Mouse (Mus musculus) left cerebral cortex, postnatal 10 days (tissue): Measurements from ENCODE around the gene Calhm4. TPM values are rescaled to one million over a fixed set of nuclear protein-coding genes. Genes with fewer than 3 reads are reported as not detected.

ENCODE experiments used
- DNase-seq, 2 experiments: peaks; one replicate each; pipeline ENCODE4 v3.0.0; 2021 to 2022; ENCODE audit warnings: low spot score in 2 of 2, mixed read lengths in 1 of 2; ENCODE audit errors: extremely low spot score in 1 of 2
- intact Hi-C: fragments of 180-260 bp; cut with DNase I; formaldehyde crosslinking; loops from one replicate; pipeline ENCODE4 v1.15.1; 2025
- total RNA-seq, 2 experiments: library from RNA; stranded (reverse); gene quantifications; 2 replicates each; pipeline ENCODE4 v1.2.3; 2021

The Calhm4 gene
- total RNA-seq, result not detected

GRCm38 (mm10) chr10:34044210-34044609 lies at the start of gene Calhm4:
Gene Calhm4, minus strand, starts transcription at chr10:34044310.
- DNase-seq, result no peak
- intact Hi-C loops, result no loop called here

GRCm38 (mm10) chr10:34091888-34092287 lies 47.8 kb upstream of the Calhm4 start:
- intact Hi-C loops, result loop anchor here (10.0 kb wide), 1 partner anchor 183 kb away; no protein-coding TSS in a partner anchor
- DNase-seq, result peak in 1 of 2 experiments; percentile 56

- intact Hi-C loops, result loop anchor here (10.0 kb wide), 1 partner anchor 184 kb away; no protein-coding TSS in a partner anchor
- no peak for DNase-seq
Observed at GRCm38 (mm10) chr10:34090481-34090880, 46.4 kb upstream of the Calhm4 start.

DNA sequence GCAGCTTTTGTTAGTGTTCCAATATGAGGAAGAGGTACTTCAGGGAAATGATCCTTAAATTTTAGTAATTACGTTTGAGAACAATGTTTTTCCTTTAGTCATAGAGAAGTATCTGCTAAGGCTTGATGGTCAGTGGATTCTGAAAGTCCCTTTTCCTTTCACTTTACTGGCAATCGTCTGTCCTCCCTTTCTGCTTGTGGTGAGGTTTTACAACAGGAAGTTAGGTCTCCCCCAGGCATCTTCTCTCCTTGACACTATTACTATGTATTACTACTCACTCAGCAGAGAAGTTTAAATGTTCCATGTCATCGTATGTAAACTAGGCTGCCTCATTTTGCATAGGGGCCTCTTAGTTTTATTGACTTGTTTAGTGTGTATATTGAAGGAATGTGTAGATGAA lies 45.4 kb upstream of the Calhm4 start:
- no peak for DNase-seq
- intact Hi-C loops, result no loop called here

- intact Hi-C loops, result no loop called here
Observed at GRCm38 (mm10) chr10:34088515-34088914, 44.4 kb upstream of the Calhm4 start.

DNA sequence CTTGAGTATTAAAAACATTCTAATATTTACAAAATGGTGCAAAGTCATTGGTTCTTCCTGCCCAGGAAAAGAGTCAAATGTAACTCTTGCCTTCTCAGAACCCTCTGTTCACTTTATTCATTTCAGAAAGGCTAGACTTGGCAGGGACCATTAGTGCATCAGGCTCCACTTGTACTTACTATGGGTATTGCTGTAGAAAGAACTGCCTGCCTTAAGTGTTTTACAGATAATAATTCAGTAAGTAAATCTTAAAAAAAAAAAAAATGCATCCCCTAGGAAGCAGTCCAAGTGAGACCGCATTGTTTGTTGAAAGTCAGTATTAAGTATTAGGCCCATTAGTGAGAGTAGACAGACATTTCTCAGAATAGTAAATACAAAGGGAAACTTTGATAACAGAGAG lies 42.4 kb upstream of the Calhm4 start:
- DNase-seq, result no peak
- intact Hi-C loops, result no loop called here

More at GRCm38 (mm10) chr10:34088515-34088914, 44.4 kb upstream of the Calhm4 start:
- no peak for DNase-seq

DNA sequence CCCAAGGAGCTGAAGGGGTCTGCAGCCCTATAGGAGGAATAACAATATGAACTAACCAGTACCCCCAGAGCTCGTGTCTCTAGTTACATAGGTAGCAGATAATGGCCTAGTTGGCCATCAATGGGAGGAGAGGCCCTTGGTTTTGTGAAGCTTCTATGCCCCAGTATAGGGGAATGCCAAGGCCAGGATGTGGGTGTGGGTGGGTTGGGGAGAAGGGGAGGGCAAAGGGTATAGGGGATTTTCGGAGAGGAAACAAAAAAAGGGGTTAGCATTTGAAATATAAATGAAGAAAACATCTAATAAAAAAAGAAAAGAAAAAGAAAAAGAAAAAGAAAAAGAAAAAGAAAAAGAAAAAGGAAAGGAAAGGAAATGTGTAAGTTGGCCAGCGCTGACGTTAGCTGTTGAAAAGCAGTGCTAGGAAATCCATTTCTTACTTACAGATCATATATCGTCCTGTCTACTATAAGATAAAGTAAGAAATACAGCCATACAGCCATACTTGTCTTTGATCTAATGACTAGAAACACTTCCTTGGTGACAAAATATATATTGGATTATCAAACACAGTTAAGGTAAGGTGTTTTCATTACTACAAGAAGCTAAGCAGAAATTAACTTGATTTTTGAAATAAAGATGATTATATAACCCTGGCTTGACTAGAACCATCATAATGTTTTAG lies 30.6 kb upstream of the Calhm4 start:
- intact Hi-C loops, result no loop called here
- DNase-seq, result no peak

- intact Hi-C loops, result no loop called here
- DNase-seq, result no peak
Observed at GRCm38 (mm10) chr10:34071650-34072049, 27.5 kb upstream of the Calhm4 start.

DNA sequence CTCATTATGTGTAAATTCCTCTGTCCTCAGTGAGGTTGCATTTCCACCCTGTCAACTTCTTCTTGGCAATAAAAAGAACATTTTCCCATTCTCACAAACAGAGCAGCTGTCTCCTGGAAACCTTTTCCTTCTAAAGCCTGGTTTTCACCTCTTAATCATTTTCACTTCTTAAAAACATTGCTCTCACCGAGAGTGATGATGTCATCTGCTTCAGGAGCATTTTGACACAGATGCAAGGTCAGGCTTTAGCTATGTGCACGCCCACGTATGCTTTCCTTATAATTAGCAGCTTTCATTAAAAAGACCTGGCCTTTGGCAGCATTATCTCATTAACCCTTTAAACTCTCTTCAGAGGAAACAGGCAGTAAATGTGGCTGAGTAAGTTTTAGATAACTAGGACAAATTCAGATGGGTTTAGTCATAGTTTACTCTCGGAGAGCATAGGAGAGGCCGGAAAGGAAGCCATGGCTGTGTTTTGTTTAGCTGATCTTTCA lies 26.9 kb upstream of the Calhm4 start:
- no peak for DNase-seq
- intact Hi-C loops, result no loop called here

DNA sequence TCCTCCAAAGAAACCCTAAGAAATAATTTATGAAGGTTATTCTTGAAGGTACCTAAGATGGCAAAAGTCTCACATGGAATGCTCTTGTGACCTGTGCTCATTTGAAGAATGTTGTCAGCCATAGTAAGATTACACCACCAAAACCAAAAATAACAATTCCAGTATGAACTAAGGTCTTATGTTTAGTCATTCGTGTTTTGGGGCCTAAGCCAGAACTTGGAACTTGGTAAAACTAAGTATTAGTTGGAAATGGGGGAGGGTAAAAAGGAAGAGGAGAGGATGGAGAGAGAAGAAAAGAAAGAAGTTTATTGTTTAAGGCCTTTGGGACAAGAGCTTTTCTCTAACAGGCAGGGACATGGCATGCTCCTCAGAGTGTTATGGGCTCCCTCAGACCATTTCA lies 25.5 kb upstream of the Calhm4 start:
- no peak for DNase-seq
- intact Hi-C loops, result no loop called here

DNA sequence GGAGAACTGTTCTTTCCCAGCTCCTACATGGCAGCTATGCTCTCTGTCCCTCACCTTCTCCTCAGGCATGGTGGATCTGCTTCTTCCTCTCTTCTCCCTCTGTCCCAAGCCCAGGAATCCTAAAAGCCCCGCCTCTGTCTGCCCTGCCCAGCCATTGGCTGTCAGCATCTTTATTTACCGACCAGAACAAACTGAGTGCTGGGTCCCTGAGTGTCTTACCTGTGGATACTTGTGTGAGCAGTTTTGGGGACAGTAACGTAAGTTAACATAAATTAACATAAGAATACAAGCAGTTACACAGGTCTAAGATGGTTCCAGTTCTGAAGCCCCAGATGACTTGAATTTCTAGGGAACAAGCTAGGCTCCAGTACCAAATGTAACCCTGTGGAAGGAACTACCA lies 22.5 kb upstream of the Calhm4 start:
- no peak for DNase-seq
- intact Hi-C loops, result no loop called here

- intact Hi-C loops, result no loop called here
- no peak for DNase-seq
Observed at GRCm38 (mm10) chr10:34053987-34054386, 9.9 kb upstream of the Calhm4 start.

DNA sequence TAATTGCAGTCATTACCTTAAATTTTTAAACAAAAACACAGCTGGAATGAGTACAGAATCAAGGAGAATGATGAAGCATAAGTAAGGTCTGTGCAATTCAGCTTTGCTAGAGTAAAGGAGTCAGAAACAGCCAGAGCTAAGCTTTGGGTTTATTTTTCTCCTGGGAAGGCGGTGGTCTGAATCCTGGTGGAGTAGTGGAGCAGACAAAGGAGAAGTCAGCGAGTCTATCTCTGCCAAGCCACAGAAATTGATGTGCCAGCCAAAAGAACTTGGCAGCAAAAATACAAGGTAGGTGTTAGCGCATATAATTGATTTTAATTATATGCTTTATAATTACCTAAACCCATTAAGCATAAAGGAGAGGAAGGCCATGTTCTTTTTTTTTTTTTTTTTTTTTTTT lies 6.7 kb downstream of the Calhm4 start, which contains the start of gene Trappc3l:
Gene Trappc3l, plus strand, starts transcription at position 197 of the 400 bp plus-strand sequence.
- intact Hi-C loops, result loop anchor here (2.0 to 5.0 kb wide), 2 partner anchors 57 to 290 kb away; no protein-coding TSS in a partner anchor
- no peak for DNase-seq

- intact Hi-C loops, result loop anchor here (2.0 to 5.0 kb wide), 2 partner anchors 58 to 291 kb away; no protein-coding TSS in a partner anchor
- DNase-seq, result peak in 1 of 2 experiments; percentile 27
Observed at GRCm38 (mm10) chr10:34036587-34036986, 7.5 kb downstream of the Calhm4 start.

GRCm38 (mm10) chr10:34033630-34034305 lies 10.3 kb downstream of the Calhm4 start:
- intact Hi-C loops, result loop anchor here (5.0 kb wide), 1 partner anchor 249 kb away; the partner anchor contains the start of gene Tspyl1
- DNase-seq, result peak; percentile 69 to 88

- intact Hi-C loops, result loop anchor here (5.0 kb wide), 1 partner anchor 252 kb away; the partner anchor contains the start of gene Tspyl1
Observed at GRCm38 (mm10) chr10:34030322-34030721, 13.8 kb downstream of the Calhm4 start.

GRCm38 (mm10) chr10:34019302-34020075 lies 24.6 kb downstream of the Calhm4 start, which contains the start of gene Rwdd1:
Gene Rwdd1, minus strand, starts transcription at chr10:34019624.
- intact Hi-C loops, result no loop called here
- DNase-seq, result peak; percentile 98 to 99

More at GRCm38 (mm10) chr10:34030322-34030721, 13.8 kb downstream of the Calhm4 start:
- DNase-seq, result no peak

DNA sequence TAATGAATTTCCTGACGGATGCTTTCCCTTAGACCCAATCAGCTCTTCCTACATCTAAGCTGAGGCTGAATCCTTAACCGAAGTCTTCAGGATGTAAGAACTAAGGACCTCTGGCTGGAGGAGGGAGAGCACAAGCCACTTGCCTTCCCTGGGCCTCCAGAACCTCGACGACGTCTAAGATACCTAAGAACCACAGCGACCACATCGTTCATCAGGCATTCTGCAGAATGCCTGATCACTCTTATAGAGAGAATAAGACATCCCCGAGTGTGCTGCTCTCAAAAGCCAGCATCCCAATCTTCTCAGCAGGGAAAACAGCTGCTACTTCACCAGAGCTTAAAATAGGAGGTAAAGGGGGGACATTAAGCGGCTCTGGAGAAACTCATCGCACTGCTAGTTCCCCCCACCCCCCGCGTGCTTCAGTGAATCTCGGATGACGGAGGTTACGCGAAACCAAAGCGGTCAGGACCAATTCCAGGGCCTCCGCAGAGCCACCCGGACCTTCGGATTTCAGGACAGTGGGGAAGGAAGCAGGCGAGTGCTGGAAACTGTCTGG lies 25.3 kb downstream of the Calhm4 start:
- intact Hi-C loops, result no loop called here
- DNase-seq, result no peak

GRCm38 (mm10) chr10:34013241-34013640 lies 30.9 kb downstream of the Calhm4 start:
- intact Hi-C loops, result no loop called here
- no peak for DNase-seq
